Mouse (Mus musculus): ENCODE results near the gene H2-Ke6. TPM values are rescaled to one million over a fixed set of nuclear protein-coding genes. Genes with fewer than 3 reads are reported as not detected.
A peak's percentile ranks its signal among the peaks of the same experiment; 100 is the strongest.

Gene H2-Ke6
- polyA plus RNA-seq, 1 experiment from 2014 or later = 35.5 TPM

DNA sequence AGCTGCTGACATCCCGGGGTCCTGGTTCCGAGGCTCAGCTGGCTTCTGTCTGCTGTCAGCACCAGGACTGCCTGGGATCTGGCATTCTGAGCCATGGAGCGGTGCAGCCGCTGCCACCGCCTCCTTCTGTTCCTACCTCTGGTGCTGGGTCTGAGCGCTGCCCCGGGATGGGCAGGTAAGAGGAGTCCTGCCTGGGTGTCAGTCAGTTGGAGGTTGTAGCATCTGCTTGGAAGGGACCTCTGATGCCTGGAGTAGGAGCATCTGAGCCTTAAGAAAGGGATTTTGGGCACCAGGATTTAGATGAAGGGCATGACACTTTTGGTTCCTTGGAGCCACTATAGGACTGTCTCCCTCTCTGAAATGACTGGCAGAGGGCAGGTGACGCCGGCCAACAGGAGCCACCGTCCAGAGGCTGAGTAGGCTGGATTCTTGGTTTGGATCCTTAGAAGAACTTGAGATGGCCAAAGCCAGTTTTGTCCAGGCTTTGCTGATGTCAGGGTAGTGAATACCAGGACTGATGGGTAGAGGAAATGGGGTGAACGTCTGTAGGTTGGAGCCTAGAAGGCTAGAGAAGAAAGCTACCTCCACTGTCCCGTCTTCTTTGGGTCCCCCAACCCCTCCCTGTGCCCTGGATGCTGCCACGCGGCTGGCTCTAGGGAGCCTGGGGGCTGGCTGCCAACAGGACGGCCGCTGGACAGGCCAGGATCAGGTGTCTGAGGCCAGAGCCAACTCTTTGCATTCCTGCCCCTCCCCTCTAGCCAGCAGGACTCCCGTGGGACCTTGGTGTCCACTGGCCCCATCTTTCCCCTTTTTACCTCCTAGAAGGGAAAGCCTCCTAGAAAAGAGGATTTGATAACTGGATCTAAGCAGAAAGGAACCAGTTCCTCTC, 11.9 kb upstream of the H2-Ke6 start:
- peak overlapping the region; percentile 56 for H3K4me2 ChIP-seq
- H3K27me3 ChIP-seq (ENCODE audit: control insufficient read depth, insufficient read depth, low read length) = peaks cover 48% of the 10 kb centered on the region
- ATAC-seq (replicated peaks; ENCODE audit: insufficient number of reproducible peaks, low FRiP score, low TSS enrichment) = no peak
- H3K4me3 ChIP-seq (ENCODE audit: low read depth, low read length) = peak overlapping the region; percentile 11; the same call in 1 of the 2 replicates
- H3K9ac ChIP-seq (ENCODE audit: low read depth, low read length) = no peak overlapping the region
- peaks cover 8% of the 10 kb centered on the region; the same call in 1 of the 2 replicates for H3K36me3 ChIP-seq (ENCODE audit: control insufficient read depth, insufficient read depth, low read length)
- 24% methylated on average over 17 of the region's 17 CpGs for WGBS (ENCODE audit: insufficient replicate concordance)
- no peaks in the 10 kb centered on the region for H3K9me3 ChIP-seq (replicated peaks; ENCODE audit: control insufficient read depth, low read length)
- H3K4me1 ChIP-seq (ENCODE audit: control insufficient read depth, insufficient read depth, low read length) = peaks cover 14% of the 10 kb centered on the region
- no peak overlapping the region for H3K27ac ChIP-seq (ENCODE audit: low read depth, low read length)

DNA sequence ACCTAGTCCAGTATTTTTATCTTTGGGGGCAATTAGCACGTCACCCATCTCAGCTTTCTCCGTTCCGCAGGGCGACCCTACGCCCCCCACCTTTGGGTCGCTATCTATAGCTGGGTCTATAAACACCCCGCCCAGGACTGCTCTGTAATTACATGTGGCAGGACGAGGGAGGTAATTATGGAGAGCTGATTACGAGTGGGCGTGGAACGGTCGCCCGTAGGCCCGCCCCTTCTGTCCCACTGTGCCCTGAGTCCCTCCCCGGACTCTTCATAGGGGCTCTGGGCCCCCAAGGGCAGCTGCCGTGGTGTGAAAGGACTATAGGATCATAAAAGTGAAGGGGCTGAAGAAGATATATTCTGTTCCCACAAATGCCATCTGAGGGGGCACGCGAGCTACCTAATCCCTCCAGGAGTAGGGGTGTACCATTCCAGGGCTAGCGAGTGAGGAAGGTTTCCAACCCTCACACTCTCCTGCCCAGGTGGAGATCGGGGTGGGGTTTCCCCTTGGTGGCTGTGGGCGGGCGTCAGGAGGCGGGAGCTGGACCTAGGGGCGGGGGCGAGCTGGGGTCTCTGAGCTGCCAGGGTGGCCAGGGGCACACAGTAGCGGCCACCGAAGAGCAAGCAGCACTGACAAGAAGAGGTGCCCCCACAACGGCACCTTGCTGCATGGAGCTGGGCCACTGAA, 11.2 kb upstream of the H2-Ke6 start, which contains the start of gene Col11a2:
Gene Col11a2, plus strand, starts transcription at position 560 of the 684 bp plus-strand sequence.
- Histone ChIP-seq H3K9ac (ENCODE audit: low read depth, low read length) (0 out of 2 replicates have a peak within 1 kb of the TSS, but pooled peaks have one; percentile 10), H3K4me3 (ENCODE audit: low read depth, low read length) (peak within 1 kb of the TSS; percentile 11), H3K27me3 (ENCODE audit: control insufficient read depth, insufficient read depth, low read length) (peaks cover 48% of the 10 kb centered on the region), H3K4me1 (ENCODE audit: control insufficient read depth, insufficient read depth, low read length) (peaks cover 14% of the 10 kb centered on the region), H3K27ac (ENCODE audit: low read depth, low read length) (no peak within 1 kb of the TSS), H3K9me3 (replicated peaks; ENCODE audit: control insufficient read depth, low read length) (no peaks in the 10 kb centered on the region), H3K36me3 (ENCODE audit: control insufficient read depth, insufficient read depth, low read length) (peaks cover 8% of the 10 kb centered on the region; the same call in 1 of the 2 replicates), H3K4me2 (peak within 1 kb of the TSS; percentile 56)
- WGBS (ENCODE audit: insufficient replicate concordance) = 9% methylated on average over 28 of the region's 28 CpGs
- ATAC-seq (replicated peaks; ENCODE audit: insufficient number of reproducible peaks, low FRiP score, low TSS enrichment) = 0 out of 2 replicates have a peak, but pooled peaks have one; percentile 12

DNA sequence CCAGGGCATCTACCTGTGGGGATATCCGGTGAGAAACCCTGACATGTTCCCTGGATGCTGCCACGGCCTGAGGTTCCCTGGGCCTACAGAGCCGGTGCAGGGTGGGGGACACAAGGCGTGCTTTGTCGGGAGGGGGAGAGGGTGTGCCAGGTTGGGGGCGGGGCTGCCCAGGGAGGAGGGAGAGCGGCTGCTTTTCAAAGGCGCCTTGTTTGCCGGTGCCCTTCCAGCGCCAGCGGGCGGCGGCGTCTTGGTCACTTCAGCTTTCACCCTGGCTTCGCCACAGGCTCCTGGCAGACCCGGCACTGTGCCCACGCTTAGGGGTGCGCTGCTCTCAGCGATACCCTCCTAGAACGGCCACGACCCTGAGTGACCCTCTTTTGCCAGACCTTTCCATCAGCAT, 10.6 kb upstream of the H2-Ke6 start:
- 19% methylated on average over 21 of the region's 21 CpGs for WGBS (ENCODE audit: insufficient replicate concordance)
- Histone ChIP-seq H3K36me3 (ENCODE audit: control insufficient read depth, insufficient read depth, low read length) (peaks cover 8% of the 10 kb centered on the region; the same call in 1 of the 2 replicates), H3K4me3 (ENCODE audit: low read depth, low read length) (peak overlapping the region; percentile 11), H3K9ac (ENCODE audit: low read depth, low read length) (0 out of 2 replicates have a peak overlapping the region, but pooled peaks have one; percentile 10), H3K27ac (ENCODE audit: low read depth, low read length) (no peak overlapping the region), H3K4me2 (peak overlapping the region; percentile 56), H3K9me3 (replicated peaks; ENCODE audit: control insufficient read depth, low read length) (no peaks in the 10 kb centered on the region), H3K4me1 (ENCODE audit: control insufficient read depth, insufficient read depth, low read length) (peaks cover 18% of the 10 kb centered on the region), H3K27me3 (ENCODE audit: control insufficient read depth, insufficient read depth, low read length) (peaks cover 48% of the 10 kb centered on the region)
- 0 out of 2 replicates have a peak, but pooled peaks have one; percentile 8 for ATAC-seq (replicated peaks; ENCODE audit: insufficient number of reproducible peaks, low FRiP score, low TSS enrichment)

DNA sequence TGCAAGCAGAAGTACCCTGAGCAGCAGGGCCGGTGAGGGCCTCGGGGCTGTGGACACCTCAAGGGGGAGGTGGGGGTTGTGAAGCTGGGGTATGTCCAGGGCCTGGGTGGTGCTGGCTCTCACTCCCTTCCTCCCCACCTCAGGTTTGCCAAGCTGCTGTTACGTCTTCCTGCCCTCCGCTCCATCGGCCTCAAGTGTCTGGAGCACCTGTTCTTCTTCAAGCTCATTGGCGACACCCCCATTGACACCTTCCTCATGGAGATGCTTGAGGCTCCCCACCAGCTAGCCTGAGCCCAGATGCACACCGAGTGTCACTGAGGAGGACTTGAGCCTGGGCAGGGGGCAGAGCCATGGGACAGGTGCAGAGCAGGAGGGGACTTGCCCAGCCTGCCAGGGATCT, 9.4 kb upstream of the H2-Ke6 start:
- H3K4me1 ChIP-seq (ENCODE audit: control insufficient read depth, insufficient read depth, low read length) = peaks cover 28% of the 10 kb centered on the region
- WGBS (ENCODE audit: insufficient replicate concordance) = 91% methylated on average over 7 of the region's 7 CpGs

DNA sequence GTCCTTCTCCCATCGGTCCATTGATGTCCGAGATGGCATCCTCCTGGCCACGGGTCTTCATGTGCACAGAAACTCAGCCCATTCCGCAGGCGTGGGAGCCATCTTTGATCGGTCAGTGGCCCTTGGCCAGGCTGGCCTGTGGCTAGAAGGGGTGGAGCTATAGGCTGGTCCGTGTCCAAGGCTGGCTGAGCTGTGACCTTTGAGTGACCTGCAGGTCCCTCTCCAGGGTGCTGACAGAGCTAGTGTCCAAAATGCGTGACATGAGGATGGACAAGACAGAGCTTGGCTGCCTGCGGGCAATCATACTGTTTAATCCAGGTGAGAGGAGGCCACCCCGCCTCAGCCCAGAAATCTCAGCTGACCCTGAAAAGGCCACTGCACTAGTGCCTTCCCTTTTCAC, 8.8 kb upstream of the H2-Ke6 start:
- Histone ChIP-seq H3K27ac (ENCODE audit: low read depth, low read length) (no peak overlapping the region), H3K4me1 (ENCODE audit: control insufficient read depth, insufficient read depth, low read length) (peaks cover 28% of the 10 kb centered on the region), H3K4me3 (ENCODE audit: low read depth, low read length) (no peak overlapping the region), H3K4me2 (no peak overlapping the region), H3K36me3 (ENCODE audit: control insufficient read depth, insufficient read depth, low read length) (peaks cover 8% of the 10 kb centered on the region; the same call in 1 of the 2 replicates), H3K9me3 (replicated peaks; ENCODE audit: control insufficient read depth, low read length) (no peaks in the 10 kb centered on the region), H3K27me3 (ENCODE audit: control insufficient read depth, insufficient read depth, low read length) (peaks cover 36% of the 10 kb centered on the region), H3K9ac (ENCODE audit: low read depth, low read length) (no peak overlapping the region)
- ATAC-seq (replicated peaks; ENCODE audit: insufficient number of reproducible peaks, low FRiP score, low TSS enrichment) = no peak
- WGBS (ENCODE audit: insufficient replicate concordance) = 78% methylated on average over 10 of the region's 10 CpGs

More for the DNA sequence above, 9.4 kb upstream of the H2-Ke6 start:
- H3K4me2 ChIP-seq = no peak overlapping the region
- H3K27ac ChIP-seq (ENCODE audit: low read depth, low read length) = no peak overlapping the region
- no peak for ATAC-seq (replicated peaks; ENCODE audit: insufficient number of reproducible peaks, low FRiP score, low TSS enrichment)
- peaks cover 8% of the 10 kb centered on the region; the same call in 1 of the 2 replicates for H3K36me3 ChIP-seq (ENCODE audit: control insufficient read depth, insufficient read depth, low read length)
- no peaks in the 10 kb centered on the region for H3K9me3 ChIP-seq (replicated peaks; ENCODE audit: control insufficient read depth, low read length)
- no peak overlapping the region for H3K9ac ChIP-seq (ENCODE audit: low read depth, low read length)
- H3K4me3 ChIP-seq (ENCODE audit: low read depth, low read length) = no peak overlapping the region
- peaks cover 42% of the 10 kb centered on the region for H3K27me3 ChIP-seq (ENCODE audit: control insufficient read depth, insufficient read depth, low read length)

DNA sequence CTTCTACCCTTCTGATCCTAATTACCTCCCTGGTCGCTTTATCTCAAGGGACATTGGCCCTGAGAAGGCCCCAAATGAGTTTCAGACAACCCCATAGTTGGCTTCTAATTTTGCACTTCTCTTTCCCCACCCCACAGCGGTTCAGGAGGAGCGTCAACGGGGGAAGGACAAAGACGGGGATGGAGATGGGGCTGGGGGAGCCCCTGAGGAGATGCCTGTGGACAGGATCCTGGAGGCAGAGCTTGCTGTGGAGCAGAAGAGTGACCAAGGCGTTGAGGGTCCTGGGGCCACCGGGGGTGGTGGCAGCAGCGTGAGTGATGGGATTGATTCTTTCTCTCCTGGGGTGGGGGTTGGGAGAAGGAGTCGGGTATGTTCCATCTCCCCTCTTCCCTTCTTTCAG, 7.7 kb upstream of the H2-Ke6 start:
- no peak overlapping the region for H3K9ac ChIP-seq (ENCODE audit: low read depth, low read length)
- no peak overlapping the region for H3K27ac ChIP-seq (ENCODE audit: low read depth, low read length)
- 88% methylated on average over 9 of the region's 9 CpGs for WGBS (ENCODE audit: insufficient replicate concordance)
- no peak overlapping the region for H3K4me2 ChIP-seq
- H3K27me3 ChIP-seq (ENCODE audit: control insufficient read depth, insufficient read depth, low read length) = peaks cover 25% of the 10 kb centered on the region
- peaks cover 31% of the 10 kb centered on the region for H3K4me1 ChIP-seq (ENCODE audit: control insufficient read depth, insufficient read depth, low read length)
- H3K9me3 ChIP-seq (replicated peaks; ENCODE audit: control insufficient read depth, low read length) = no peaks in the 10 kb centered on the region
- no peak for ATAC-seq (replicated peaks; ENCODE audit: insufficient number of reproducible peaks, low FRiP score, low TSS enrichment)
- H3K36me3 ChIP-seq (ENCODE audit: control insufficient read depth, insufficient read depth, low read length) = peaks cover 8% of the 10 kb centered on the region; the same call in 1 of the 2 replicates
- H3K4me3 ChIP-seq (ENCODE audit: low read depth, low read length) = no peak overlapping the region

DNA sequence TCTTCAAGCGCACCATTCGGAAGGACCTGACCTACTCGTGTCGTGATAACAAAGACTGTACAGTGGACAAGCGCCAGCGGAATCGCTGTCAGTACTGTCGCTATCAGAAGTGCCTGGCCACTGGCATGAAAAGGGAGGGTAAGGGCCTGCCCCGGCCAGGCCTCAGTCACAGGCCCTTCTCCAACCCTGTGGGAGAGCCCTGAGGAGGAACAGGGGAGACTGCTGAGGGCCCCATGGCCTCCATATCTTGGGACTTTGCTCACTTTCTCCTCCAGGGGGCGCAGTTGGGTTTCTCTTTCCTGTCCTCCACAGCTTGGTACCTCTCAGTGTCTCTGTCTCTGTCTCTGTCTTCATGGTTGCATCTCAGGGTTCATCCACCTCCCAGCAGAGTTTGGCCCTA, 6.2 kb upstream of the H2-Ke6 start:
- H3K36me3 ChIP-seq (ENCODE audit: control insufficient read depth, insufficient read depth, low read length) = peaks cover 17% of the 10 kb centered on the region
- no peak overlapping the region for H3K4me2 ChIP-seq
- H3K4me3 ChIP-seq (ENCODE audit: low read depth, low read length) = no peak overlapping the region
- peaks cover 15% of the 10 kb centered on the region for H3K27me3 ChIP-seq (ENCODE audit: control insufficient read depth, insufficient read depth, low read length)
- H3K9me3 ChIP-seq (replicated peaks; ENCODE audit: control insufficient read depth, low read length) = no peaks in the 10 kb centered on the region
- ATAC-seq (replicated peaks; ENCODE audit: insufficient number of reproducible peaks, low FRiP score, low TSS enrichment) = no peak
- peaks cover 36% of the 10 kb centered on the region for H3K4me1 ChIP-seq (ENCODE audit: control insufficient read depth, insufficient read depth, low read length)
- H3K9ac ChIP-seq (ENCODE audit: low read depth, low read length) = no peak overlapping the region
- no peak overlapping the region for H3K27ac ChIP-seq (ENCODE audit: low read depth, low read length)
- WGBS (ENCODE audit: insufficient replicate concordance) = 70% methylated on average over 10 of the region's 10 CpGs

DNA sequence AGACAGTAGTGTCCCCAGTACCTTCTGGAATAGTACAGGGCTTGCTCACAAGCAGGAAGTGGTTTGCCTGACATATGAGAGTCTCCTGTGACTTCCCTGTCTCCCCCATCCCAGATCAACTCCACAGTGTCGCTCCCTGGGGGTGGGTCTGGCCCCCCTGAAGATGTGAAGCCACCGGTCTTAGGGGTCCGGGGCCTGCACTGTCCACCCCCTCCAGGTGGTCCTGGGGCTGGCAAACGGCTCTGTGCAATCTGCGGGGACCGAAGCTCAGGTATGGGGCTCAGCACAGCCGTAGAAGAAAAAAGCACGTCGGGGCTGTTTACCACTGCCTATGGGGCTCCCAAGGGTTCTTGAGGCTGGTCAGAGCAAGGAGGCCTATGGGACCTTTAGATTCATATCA, 5.6 kb upstream of the H2-Ke6 start:
- H3K36me3 ChIP-seq (ENCODE audit: control insufficient read depth, insufficient read depth, low read length) = peaks cover 23% of the 10 kb centered on the region
- peak overlapping the region; percentile 91; the same call in 1 of the 2 replicates for H3K4me3 ChIP-seq (ENCODE audit: low read depth, low read length)
- no peak for ATAC-seq (replicated peaks; ENCODE audit: insufficient number of reproducible peaks, low FRiP score, low TSS enrichment)
- no peak overlapping the region for H3K27ac ChIP-seq (ENCODE audit: low read depth, low read length)
- 0 out of 2 replicates have a peak overlapping the region, but pooled peaks have one; percentile 98 for H3K9ac ChIP-seq (ENCODE audit: low read depth, low read length)
- peak overlapping the region; percentile 99 for H3K4me2 ChIP-seq
- peaks cover 12% of the 10 kb centered on the region for H3K27me3 ChIP-seq (ENCODE audit: control insufficient read depth, insufficient read depth, low read length)
- H3K4me1 ChIP-seq (ENCODE audit: control insufficient read depth, insufficient read depth, low read length) = peaks cover 33% of the 10 kb centered on the region
- 96% methylated on average over 9 of the region's 9 CpGs for WGBS (ENCODE audit: insufficient replicate concordance)
- H3K9me3 ChIP-seq (replicated peaks; ENCODE audit: control insufficient read depth, low read length) = no peaks in the 10 kb centered on the region

All from heart, embryonic 11.5 days (tissue).